Mouse (Mus musculus) R1 (cell line): ENCODE results near the gene Coro1c.

Experiments
- DNase-seq: peaks from one replicate; pipeline ENCODE4 v3.0.0-alpha.2; 2018; ENCODE audit warnings: low read depth, low spot score

The Coro1c gene

DNA sequence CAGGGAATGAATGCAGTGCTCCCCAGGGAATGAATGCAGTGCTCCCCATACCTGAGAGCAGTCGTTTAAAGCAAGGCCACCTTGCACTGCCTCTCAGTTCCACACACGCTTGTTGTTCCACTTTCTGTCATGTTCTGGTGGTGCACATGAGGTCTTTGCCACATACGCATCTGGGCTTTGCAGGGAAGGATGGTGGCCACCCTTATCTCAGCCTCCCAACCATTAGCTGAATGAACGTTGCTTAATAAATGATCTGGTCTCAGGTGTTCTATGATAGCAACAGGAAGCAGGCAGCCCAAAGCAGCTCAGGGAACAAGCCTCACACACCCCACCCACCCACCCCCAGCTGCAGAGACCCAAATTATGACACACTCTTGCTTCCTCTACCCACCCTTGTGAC lies 16.1 kb upstream of the Coro1c start:
- DNase-seq, result no peak

DNA sequence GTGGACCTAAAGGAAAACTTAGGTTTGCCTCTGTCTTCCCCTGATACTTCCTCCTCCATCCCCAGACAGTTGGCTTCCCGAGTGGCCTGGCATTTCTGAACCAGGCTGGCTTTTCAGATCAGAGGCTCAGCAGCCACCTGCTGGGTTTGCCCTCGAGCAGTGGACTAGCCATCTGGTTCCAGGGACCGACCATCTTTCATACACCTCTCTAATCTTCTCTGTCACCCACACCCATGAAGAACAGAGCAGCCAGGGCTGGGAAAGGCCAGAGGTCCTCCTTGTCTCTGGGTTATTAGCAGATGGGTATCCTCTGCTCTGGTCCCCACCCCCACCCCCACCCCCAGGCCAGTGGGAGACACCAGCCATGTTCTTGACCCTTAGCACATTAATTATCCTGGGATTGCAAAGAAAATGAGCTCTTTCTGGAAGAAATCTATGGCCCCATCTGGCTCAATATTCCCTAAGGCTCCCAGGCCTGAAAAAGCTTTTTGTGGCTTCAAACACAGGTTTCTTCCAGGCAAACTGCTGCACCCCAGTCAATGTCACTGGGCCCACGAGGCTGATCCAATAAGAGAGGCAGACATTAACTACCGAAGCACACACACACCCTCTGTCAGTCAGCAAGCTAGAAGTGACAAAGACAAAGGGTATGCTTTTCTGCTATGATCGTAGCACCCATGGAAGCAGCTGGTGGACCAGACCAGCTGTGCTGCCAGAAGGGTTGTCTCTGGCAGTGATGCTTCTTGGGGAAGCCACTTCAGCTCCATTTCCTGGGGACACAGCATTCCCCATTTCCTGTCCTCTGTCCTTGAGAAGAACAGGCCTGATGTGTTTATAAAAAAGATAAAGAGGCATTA lies 13.0 kb upstream of the Coro1c start:
- DNase-seq, result no peak

DNA sequence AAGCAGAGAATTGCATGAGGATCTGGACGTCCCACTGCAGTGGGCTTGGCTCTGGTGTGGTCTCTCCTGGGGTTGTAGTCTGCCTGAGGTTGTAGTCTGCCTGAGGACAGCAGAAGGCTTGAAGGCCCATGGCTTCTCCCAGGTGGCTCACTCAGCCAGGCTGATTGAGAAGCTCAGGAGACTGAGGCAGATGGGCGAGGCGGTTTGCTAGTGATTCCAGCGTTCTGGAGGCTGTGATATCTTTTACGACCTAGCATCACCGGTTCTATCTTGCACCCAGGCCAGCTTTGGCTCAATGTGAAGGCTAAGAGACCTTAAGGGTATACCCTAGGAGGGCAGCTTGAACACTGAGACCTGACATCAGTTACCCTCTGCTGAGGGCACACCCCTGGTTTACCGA lies 10.5 kb upstream of the Coro1c start:
- no peak for DNase-seq

- DNase-seq, result no peak
Observed at GRCm38 (mm10) chr5:113918654-113919053, 10.1 kb upstream of the Coro1c start.

- no peak for DNase-seq
Observed at GRCm38 (mm10) chr5:113910705-113911104, 2.1 kb upstream of the Coro1c start.

DNA sequence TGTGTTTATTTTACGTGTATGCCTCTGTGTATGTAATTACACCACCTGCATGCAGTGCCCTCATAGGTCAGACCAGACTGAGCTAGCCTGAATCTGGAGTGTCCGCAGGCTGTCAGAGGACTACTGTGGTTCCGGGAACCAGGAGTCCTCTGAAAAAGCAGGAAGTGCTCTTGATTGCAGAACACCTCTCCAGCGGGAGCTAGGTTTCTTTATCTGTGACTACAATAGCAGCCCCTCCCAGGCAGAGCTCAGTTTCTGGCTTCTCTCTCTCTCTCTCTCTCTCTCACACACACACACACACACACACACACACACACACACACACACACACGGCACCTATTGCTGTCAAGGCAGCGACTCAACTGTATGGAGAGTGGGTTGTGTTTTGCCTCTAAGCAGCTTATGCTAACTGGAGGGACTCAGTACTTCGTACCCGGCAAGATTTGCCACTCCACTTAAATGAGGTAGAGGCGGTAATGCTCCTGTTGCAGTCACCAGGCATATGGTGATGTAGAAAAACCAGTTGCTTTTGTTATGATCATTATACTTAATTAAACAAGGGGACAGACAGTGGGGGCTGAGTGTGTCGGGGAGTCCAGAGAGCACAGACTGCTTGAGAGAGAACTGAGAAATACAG lies 1.6 kb upstream of the Coro1c start:
- peak; percentile 69 for DNase-seq

DNA sequence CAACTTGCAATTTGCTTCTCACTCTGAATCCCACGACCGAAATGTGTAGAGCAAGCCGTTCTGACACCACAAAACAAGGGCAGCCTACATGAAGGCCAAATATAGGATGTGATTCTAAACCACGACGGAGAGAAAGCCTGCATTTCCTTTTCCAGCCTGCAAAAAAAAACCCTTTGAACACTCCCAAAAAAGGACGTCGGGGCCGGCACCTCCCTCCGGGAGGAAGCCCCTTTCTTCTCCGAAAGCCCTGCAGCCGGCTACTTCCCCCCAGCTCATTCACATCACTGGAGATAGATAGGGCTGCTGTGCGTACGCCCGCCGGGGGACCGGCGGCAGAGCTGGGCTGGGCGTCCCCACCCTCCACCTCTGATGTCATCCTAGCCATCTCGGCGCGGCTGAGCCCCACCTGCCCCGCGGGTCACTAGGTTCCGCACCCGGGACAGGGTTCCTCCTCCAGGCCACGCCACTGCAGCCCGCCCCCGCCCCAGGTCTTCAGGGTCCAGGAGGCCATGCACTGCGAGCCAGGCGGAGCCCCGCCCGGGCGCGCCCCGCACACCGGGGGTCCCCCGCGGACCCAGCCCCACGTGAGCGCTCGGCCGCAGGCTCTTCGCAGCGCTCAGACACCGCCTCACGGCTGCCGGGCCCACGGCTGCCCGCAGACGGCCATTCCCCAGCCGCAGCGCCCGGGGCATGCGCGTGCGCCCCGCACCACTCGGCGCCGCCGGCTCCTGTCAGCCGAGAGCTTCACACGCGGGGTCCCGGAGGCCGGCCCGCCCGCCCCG lies 581 bp downstream of the Coro1c start:
- DNase-seq, result peak; percentile 70

DNA sequence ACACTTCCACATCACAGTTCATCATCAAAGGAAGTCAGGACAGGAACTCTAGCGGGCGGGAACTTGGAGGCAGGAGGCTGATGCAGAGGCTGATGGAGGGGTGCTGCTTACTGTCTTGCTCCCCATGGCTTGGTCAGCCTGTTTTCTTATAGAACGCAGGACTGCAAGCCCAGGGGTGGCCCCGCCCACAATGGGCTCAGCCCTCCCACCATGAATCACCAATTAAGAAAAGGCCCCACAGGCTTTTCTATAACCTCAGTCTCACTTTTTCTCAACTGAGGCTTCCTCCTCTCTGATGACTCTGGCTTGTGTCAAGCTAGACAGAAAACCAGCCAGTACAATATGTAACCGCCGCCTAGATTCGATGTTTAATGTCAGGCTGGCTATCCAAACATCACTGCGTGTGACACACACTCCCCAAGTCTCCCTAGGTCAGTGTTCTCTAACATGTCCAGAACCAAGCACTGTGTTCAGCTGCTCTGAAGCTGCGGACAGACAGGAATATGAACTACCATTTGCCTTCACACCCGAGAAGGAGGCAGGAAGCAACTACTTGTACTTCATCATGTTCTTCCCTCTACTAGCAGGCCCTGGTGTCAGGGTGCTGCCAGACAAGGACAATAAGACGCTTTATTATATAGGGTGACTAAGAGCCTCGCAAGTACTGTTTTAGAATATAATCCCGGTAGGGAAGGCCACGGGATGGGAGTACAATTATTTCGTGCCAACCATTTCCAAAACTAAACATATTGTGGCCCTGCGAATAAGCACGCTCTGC lies 1.4 kb downstream of the Coro1c start:
- DNase-seq, result peak; percentile 72

GRCm38 (mm10) chr5:113904987-113905386 lies 3.6 kb downstream of the Coro1c start:
- DNase-seq, result no peak

DNA sequence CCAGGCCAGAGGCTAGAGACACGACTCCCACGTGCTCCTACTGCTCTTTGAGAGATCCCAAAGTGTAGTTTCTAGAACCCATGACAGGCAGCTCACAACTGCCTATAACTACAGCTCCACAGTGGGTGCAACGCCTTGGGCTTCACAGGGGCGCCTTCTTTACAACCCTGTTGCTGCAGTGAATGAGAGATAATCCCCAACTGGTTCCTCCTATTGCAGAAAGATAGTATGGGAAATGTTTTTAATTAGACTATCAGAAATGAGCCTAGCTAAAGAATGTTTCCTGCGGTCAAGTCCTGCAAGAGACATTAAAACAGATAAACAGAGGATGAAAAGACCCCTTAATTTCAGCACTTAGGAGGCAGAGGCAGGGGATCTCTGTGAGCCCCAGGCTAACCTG lies 5.6 kb downstream of the Coro1c start:
- DNase-seq, result no peak

GRCm38 (mm10) chr5:113902017-113902416 lies 6.5 kb downstream of the Coro1c start:
- no peak for DNase-seq

DNA sequence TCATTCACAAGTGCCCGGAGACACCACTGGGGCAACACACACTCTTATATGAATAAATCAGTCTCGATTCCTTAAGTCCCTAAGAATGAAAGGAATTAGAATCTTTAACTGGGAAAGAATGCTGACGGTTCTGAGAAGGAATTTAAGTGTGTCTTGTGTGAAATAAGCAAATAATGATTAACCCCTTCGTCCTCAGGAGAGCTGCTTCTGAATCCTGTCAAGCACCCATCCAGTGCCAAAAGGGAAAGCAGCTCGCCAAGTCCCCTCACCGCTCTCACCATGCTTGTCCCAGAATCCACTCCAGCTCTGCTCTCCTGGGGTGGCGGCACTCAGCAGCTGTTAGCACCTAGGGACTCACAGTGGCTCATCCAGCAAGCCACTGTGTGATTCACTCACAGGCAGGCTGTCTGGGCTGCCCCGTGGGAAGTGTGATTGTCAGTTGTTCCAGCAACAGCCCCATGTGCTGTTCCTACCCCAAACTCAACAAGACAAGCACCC lies 7.4 kb downstream of the Coro1c start:
- no peak for DNase-seq

- DNase-seq, result no peak
Observed at GRCm38 (mm10) chr5:113899543-113899942, 9.0 kb downstream of the Coro1c start.

- no peak for DNase-seq
Observed at GRCm38 (mm10) chr5:113892005-113892404, 16.6 kb downstream of the Coro1c start.

- no peak for DNase-seq
Observed at GRCm38 (mm10) chr5:113890874-113891273, 17.7 kb downstream of the Coro1c start.

GRCm38 (mm10) chr5:113889912-113890311 lies 18.6 kb downstream of the Coro1c start:
- DNase-seq, result no peak

DNA sequence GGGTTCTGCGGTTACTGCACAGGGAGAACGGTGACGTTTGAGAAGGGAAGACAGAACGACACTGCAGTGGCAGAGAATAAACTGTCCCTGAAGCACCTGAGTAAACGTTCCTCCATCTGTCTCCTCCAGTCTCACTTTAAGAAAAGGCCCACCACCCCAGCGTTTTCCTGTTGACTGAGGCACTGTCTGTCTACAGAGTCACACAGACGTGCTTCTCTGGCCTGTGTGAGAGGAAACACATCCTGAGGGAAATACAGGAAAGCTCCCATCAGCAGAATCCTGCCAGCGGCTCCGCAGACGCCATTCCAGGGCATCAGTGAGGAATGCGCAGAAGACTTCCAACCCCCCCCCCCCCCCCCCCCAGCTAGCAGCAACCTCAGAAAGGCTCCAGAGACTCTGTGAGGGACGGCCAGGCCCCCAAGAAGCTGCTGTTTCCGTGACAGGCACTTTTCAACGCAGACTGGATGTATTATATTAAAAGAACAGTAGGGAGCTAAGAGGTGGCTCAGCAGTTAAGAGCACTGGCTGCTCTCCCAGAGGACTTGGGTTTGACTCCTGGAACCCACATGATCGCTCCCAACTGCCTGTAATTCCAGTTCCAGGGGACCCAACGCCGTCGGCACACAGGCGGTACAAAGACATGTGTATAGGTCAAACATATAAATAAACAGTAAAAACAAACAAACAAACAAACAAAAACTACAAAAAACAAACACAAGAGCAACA lies 19.2 kb downstream of the Coro1c start:
- no peak for DNase-seq

- DNase-seq, result peak; percentile 75
Observed at GRCm38 (mm10) chr5:113888186-113888795, 20.3 kb downstream of the Coro1c start.

GRCm38 (mm10) chr5:113887132-113887531 lies 21.4 kb downstream of the Coro1c start:
- DNase-seq, result no peak

DNA sequence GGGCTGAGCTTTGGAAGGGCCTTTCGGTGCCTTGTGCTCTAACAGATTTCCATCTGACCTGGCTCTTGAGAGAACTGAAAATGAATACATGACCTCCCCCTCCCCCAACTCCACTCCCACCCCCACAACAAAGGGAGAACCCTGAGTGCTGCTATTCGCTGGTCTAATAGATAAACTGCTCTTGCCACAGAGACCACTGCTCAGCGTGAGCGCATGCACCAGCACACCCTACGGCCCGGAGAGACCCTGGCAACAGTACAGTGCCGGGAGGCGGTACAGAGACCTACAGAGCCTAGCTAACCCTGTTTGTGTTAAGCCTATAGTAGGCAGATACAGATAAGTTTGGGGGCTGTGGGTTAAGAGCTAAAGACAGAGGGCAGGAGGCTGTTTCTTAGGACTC lies 22.9 kb downstream of the Coro1c start:
- no peak for DNase-seq
